Mouse (Mus musculus) neural tube, embryonic 13.5 days (tissue): ENCODE measurements at regions not wholly inside any gene's neighbourhood (a gene's known extent, or its start where the extent isn't known, plus 50 kb on each side); places are given as distances from the start of the nearest gene placed in this dataset.
A peak's percentile ranks its signal among the peaks of the same experiment; 100 is the strongest.

ENCODE experiments used
- ATAC-seq: fragments of 200-750 bp; cut with Nextera tagmentation; 2 replicates; pipeline ENCODE4 v1.8.0; 2017; ENCODE audit warnings: low read depth, mild to moderate bottlenecking, moderate TSS enrichment, moderate library complexity
- H3K27ac ChIP-seq: fragments of 300-500 bp; sonication (generic); replicated peaks from 2 replicates; pipeline ENCODE4 v1.5.1; 2015; ENCODE audit warnings: moderate library complexity, mild to moderate bottlenecking, inconsistent platforms
- H3K27me3 ChIP-seq: fragments of 300-500 bp; sonication (generic); 2 replicates; pipeline ENCODE4 v1.6.1; 2015; ENCODE audit warnings: mild to moderate bottlenecking, inconsistent platforms
- H3K36me3 ChIP-seq: fragments of 300-500 bp; sonication (generic); 2 replicates; pipeline ENCODE4 v1.6.1; 2015; ENCODE audit warnings: mild to moderate bottlenecking, inconsistent platforms
- H3K4me1 ChIP-seq: fragments of 300-500 bp; sonication (generic); replicated peaks from 2 replicates; pipeline ENCODE4 v1.6.1; 2015; ENCODE audit warnings: inconsistent platforms
- H3K4me2 ChIP-seq: fragments of 300-500 bp; sonication (generic); 2 replicates; pipeline ENCODE4 v1.6.1; 2015; ENCODE audit warnings: inconsistent platforms, mild to moderate bottlenecking, moderate library complexity
- H3K4me3 ChIP-seq: fragments of 300-500 bp; sonication (generic); 2 replicates; pipeline ENCODE4 v1.5.1; 2015; ENCODE audit warnings: mild to moderate bottlenecking, inconsistent platforms
- H3K9ac ChIP-seq: fragments of 300-500 bp; sonication (generic); 2 replicates; pipeline ENCODE4 v1.6.1; 2015; ENCODE audit warnings: moderate library complexity, mild to moderate bottlenecking, inconsistent platforms
- H3K9me3 ChIP-seq: fragments of 300-500 bp; sonication (generic); 2 replicates; pipeline ENCODE4 v1.6.1; 2016; ENCODE audit warnings: inconsistent platforms
- WGBS: fragments of 180-500 bp; shearing (Covaris S2); methylation state at CpG from one replicate; pipeline ENCODE4 v1.1.7; 2015; 5-methylcytosine and 5-hydroxymethylcytosine counted together

- ATAC-seq: no peak
- H3K27me3 ChIP-seq: no peaks in the 10 kb centered on the region
- H3K4me3 ChIP-seq: no peak overlapping the region
- H3K9me3 ChIP-seq: no peaks in the 10 kb centered on the region
- no peaks in the 10 kb centered on the region for H3K36me3 ChIP-seq
- H3K4me2 ChIP-seq: no peak overlapping the region
- H3K4me1 ChIP-seq: peaks cover 12% of the 10 kb centered on the region; the same call in 1 of the 2 replicates
- H3K9ac ChIP-seq: no peak overlapping the region
- no peak overlapping the region for H3K27ac ChIP-seq
- 82% methylated on average over 5 of the region's 5 CpGs for WGBS
These were observed 73.4 kb upstream of the Arntl start for GRCm38 (mm10) chr7:113133891-113134290.

GRCm38 (mm10) chr7:113140011-113140438 is 67.2 kb upstream of the Arntl start:
- 83% methylated on average over 10 of the region's 10 CpGs for WGBS
- Histone ChIP-seq H3K9me3 (no peaks in the 10 kb centered on the region), H3K4me1 (peaks cover 9% of the 10 kb centered on the region), H3K36me3 (no peaks in the 10 kb centered on the region), H3K27ac (no peak overlapping the region), H3K4me3 (no peak overlapping the region), H3K27me3 (peaks cover 13% of the 10 kb centered on the region), H3K9ac (no peak overlapping the region), H3K4me2 (no peak overlapping the region)
- ATAC-seq: no peak

DNA sequence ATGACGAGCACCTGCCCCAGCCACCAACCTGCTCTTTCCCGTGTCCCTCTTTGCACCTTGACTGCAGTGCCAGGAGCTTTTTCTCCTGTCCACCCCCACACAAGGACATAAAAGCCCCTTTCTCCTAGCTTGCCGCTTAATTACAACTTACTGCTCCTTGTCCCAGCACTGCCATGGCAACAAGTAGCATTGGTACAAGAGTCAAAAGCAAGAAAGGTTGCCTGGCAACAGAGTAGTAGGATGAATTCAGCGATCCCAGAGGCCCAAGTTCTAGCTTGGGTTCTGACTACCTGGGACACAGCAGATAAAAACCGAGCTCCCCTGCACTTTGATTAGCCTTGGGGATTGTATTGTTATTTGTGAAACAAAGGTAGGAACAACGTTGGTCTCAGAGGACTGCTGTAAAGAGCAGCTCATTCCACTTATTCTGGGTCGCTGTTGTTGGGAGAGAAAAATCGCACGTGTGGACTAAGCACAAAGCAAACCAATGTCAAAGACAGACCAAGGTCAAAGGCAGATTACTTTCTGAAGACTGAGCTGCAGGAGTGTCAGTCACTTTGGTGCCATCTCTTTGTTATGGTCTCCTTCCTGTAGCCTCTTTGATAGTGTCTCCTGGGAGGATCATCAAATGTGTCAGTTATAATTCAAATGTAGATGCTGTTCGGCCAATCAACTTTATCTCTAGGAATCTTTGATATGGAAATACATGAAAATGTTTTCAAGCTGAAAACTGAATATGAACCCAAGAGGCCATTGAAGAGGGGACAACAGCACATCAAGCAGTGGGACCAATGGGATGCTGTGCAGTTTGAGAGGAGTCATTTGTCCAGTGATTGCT is 65.2 kb upstream of the Arntl start:
- Histone ChIP-seq H3K4me3 (no peak overlapping the region), H3K36me3 (no peaks in the 10 kb centered on the region), H3K9me3 (no peaks in the 10 kb centered on the region), H3K4me2 (no peak overlapping the region), H3K9ac (no peak overlapping the region), H3K27ac (no peak overlapping the region), H3K27me3 (peaks cover 13% of the 10 kb centered on the region), H3K4me1 (peaks cover 9% of the 10 kb centered on the region)
- 29% methylated on average over 10 of the region's 10 CpGs for WGBS
- peak; percentile 37; the same call in 1 of the 2 replicates for ATAC-seq

- peak; percentile 72 for ATAC-seq
- WGBS: 11% methylated on average over 7 of the region's 7 CpGs
These were observed 63.7 kb upstream of the Arntl start for GRCm38 (mm10) chr7:113143552-113143951.

DNA sequence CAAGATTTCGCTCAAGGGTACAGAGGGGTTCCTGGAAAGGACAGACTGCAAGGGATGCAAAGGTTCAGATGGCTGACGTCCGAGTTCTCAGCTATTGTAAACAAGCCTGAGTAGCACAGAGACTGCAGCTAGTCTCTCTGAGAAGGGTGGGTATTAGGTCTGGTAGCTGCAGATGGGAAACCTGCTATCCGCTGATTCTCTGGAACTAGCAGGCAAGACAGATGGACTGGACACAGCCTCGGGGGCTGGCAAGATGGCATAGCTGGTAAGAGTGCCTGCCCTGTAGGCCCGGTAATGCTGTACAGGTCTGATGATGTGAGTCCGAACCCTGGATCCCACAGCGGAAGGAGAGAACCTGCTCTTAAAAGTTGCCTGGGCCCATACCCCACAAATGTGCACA is 62.2 kb upstream of the Arntl start:
- no peak overlapping the region for H3K4me2 ChIP-seq
- 85% methylated on average over 8 of the region's 8 CpGs for WGBS
- no peaks in the 10 kb centered on the region for H3K36me3 ChIP-seq
- H3K9me3 ChIP-seq: no peaks in the 10 kb centered on the region
- ATAC-seq: no peak
- H3K27me3 ChIP-seq: peaks cover 13% of the 10 kb centered on the region
- no peak overlapping the region for H3K9ac ChIP-seq
- H3K4me1 ChIP-seq: peaks cover 18% of the 10 kb centered on the region
- H3K4me3 ChIP-seq: no peak overlapping the region
- H3K27ac ChIP-seq: no peak overlapping the region

More at GRCm38 (mm10) chr7:113143552-113143951, 63.7 kb upstream of the Arntl start:
- Histone ChIP-seq H3K27ac (no peak overlapping the region), H3K27me3 (peaks cover 13% of the 10 kb centered on the region), H3K9ac (no peak overlapping the region), H3K4me2 (no peak overlapping the region), H3K4me3 (no peak overlapping the region), H3K9me3 (no peaks in the 10 kb centered on the region), H3K4me1 (peaks cover 18% of the 10 kb centered on the region), H3K36me3 (no peaks in the 10 kb centered on the region)

- Histone ChIP-seq H3K4me1 (peaks cover 18% of the 10 kb centered on the region), H3K9ac (no peak overlapping the region), H3K36me3 (no peaks in the 10 kb centered on the region), H3K27ac (no peak overlapping the region), H3K4me2 (no peak overlapping the region), H3K27me3 (peaks cover 13% of the 10 kb centered on the region), H3K9me3 (no peaks in the 10 kb centered on the region), H3K4me3 (no peak overlapping the region)
- ATAC-seq: no peak
- 90% methylated on average over 2 of the region's 2 CpGs for WGBS
These were observed 61.2 kb upstream of the Arntl start for GRCm38 (mm10) chr7:113146108-113146507.

GRCm38 (mm10) chr7:113146526-113146925 is 60.7 kb upstream of the Arntl start:
- Histone ChIP-seq H3K9ac (no peak overlapping the region), H3K27ac (no peak overlapping the region), H3K4me1 (peaks cover 16% of the 10 kb centered on the region), H3K9me3 (no peaks in the 10 kb centered on the region), H3K4me2 (no peak overlapping the region), H3K27me3 (peaks cover 12% of the 10 kb centered on the region), H3K36me3 (no peaks in the 10 kb centered on the region), H3K4me3 (no peak overlapping the region)
- WGBS: 92% methylated on average over 9 of the region's 9 CpGs
- ATAC-seq: no peak

GRCm38 (mm10) chr7:113147391-113148332 is 59.6 kb upstream of the Arntl start:
- WGBS: 41% methylated on average over 16 of the region's 16 CpGs
- Histone ChIP-seq H3K4me3 (no peak overlapping the region), H3K4me2 (no peak overlapping the region), H3K9ac (no peak overlapping the region), H3K9me3 (no peaks in the 10 kb centered on the region), H3K36me3 (no peaks in the 10 kb centered on the region), H3K27me3 (peaks cover 6% of the 10 kb centered on the region), H3K4me1 (peaks cover 8% of the 10 kb centered on the region; the same call in 1 of the 2 replicates), H3K27ac (no peak overlapping the region)
- ATAC-seq: no peak

DNA sequence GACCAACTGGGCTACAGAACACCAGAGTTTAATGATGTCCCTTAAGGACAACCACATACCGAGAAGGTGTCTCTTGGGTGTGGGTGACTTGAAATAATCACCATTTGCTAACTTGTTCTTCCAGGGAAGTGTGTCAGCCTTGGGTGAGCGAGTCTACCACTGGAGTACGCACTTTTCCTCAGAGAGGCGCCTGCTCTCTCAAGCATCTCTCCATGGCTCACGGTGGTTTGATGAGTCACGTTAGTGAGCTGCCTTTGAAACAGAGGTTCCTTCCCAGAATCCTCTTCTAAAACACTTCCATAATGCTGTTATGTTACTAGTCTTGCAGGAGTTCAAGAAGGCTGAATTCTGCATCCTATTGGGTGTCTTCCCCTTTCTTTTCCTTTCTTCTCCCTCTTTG is 58.6 kb upstream of the Arntl start:
- WGBS: 89% methylated on average over 6 of the region's 6 CpGs
- H3K4me1 ChIP-seq: peaks cover 8% of the 10 kb centered on the region; the same call in 1 of the 2 replicates
- ATAC-seq: no peak
- H3K36me3 ChIP-seq: no peaks in the 10 kb centered on the region
- no peaks in the 10 kb centered on the region for H3K9me3 ChIP-seq
- no peak overlapping the region for H3K9ac ChIP-seq
- no peak overlapping the region for H3K4me2 ChIP-seq
- H3K27ac ChIP-seq: no peak overlapping the region
- H3K27me3 ChIP-seq: no peaks in the 10 kb centered on the region
- H3K4me3 ChIP-seq: no peak overlapping the region

DNA sequence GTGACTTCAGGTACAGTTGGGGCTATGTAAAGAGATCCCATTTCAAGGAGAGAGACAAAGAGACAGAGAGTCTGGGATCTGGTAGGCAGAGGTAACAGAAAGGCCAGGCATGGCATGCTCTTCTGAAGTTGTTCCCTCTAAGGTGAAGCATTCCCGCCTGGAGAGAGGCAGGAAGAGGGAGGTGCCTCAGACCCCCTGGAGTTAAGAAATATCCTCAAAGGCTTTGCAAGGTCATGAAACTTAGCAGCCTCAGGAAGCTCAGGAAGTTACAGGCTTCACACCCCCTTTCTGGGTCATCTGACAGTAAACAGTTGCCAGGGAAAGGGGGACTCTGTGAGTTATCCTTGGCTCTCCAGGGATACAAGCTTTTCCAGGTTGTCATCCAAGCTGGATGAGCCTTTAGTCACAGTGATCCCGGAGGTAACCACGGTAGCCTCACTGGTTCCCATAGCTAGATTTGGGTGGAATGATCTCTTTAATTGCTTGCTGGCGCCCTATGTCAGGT is 57.2 kb upstream of the Arntl start:
- ATAC-seq: no peak
- no peak overlapping the region for H3K9ac ChIP-seq
- WGBS: 81% methylated on average over 4 of the region's 4 CpGs
- H3K9me3 ChIP-seq: no peaks in the 10 kb centered on the region
- H3K4me3 ChIP-seq: no peak overlapping the region
- H3K36me3 ChIP-seq: no peaks in the 10 kb centered on the region
- H3K27ac ChIP-seq: peak overlapping the region; percentile 52; the same call in 1 of the 2 replicates
- H3K4me2 ChIP-seq: no peak overlapping the region
- H3K27me3 ChIP-seq: no peaks in the 10 kb centered on the region
- peaks cover 8% of the 10 kb centered on the region; the same call in 1 of the 2 replicates for H3K4me1 ChIP-seq

DNA sequence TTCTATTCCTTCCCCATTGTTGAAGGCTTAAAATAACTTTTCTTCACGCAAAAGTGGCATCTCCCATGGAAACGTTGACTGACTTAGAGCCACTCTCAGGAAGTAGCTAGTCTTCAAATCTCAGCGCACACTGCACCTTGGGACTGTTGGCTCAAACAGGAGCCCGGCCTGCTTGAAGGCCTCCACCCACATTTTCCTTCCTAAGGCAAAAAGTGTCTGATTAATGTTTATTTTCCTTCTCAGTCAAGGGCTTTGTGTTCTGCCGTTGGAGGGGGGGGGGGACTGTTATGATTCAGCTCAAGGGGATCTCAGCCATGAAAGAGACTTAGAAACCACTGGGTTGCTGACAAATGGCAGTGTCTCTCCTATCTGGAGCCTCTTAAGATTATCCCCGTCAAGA is 56.5 kb upstream of the Arntl start:
- WGBS: 62% methylated on average over 6 of the region's 6 CpGs
- Histone ChIP-seq H3K36me3 (no peaks in the 10 kb centered on the region), H3K27ac (peak overlapping the region; percentile 52; the same call in 1 of the 2 replicates), H3K9me3 (no peaks in the 10 kb centered on the region), H3K9ac (no peak overlapping the region), H3K4me2 (no peak overlapping the region), H3K4me1 (peaks cover 8% of the 10 kb centered on the region; the same call in 1 of the 2 replicates), H3K4me3 (no peak overlapping the region), H3K27me3 (no peaks in the 10 kb centered on the region)
- ATAC-seq: no peak

DNA sequence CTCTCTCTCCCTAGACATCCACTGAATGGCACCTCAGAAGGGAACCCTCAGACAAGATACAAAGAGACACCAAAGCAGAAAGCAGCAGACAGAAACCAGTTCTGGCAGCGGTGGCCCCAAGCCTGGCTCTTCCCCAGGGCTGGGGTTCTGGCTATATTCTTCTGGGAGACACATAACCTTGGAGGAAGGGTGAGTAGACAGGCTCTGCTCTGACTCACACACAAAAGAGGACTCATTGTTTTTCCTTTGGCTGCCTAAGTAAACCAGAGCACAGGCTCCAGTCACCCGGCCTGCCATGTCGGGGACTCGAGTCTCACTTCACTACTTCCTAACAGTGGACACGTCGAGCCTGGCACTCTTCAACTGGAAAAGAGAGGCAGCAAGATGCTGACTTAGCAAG is 55.8 kb upstream of the Arntl start:
- no peak overlapping the region for H3K9ac ChIP-seq

More for the DNA sequence above, 55.8 kb upstream of the Arntl start:
- peak overlapping the region; percentile 33 for H3K27ac ChIP-seq
- peaks cover 11% of the 10 kb centered on the region for H3K4me1 ChIP-seq
- no peaks in the 10 kb centered on the region for H3K9me3 ChIP-seq
- no peak for ATAC-seq
- no peak overlapping the region for H3K4me3 ChIP-seq
- 56% methylated on average over 6 of the region's 6 CpGs for WGBS
- H3K27me3 ChIP-seq: no peaks in the 10 kb centered on the region
- no peaks in the 10 kb centered on the region for H3K36me3 ChIP-seq
- H3K4me2 ChIP-seq: no peak overlapping the region
